Mouse (Mus musculus): Measurements from ENCODE around the gene Polr3b. TPM values are rescaled to one million over a fixed set of nuclear protein-coding genes. Genes with fewer than 3 reads are reported as not detected.

Gene Polr3b
- polyA plus RNA-seq, 1 experiment: 15.9 TPM

- 66% methylated on average over 8 of the region's 8 CpGs for WGBS
- peaks cover 9% of the 10 kb centered on the region for H3K4me1 ChIP-seq (ENCODE audit: control insufficient read depth, insufficient read depth, low read length)
- no peak overlapping the region for H3K4me3 ChIP-seq (replicated peaks; ENCODE audit: control insufficient read depth, low read depth, low read length)
- H3K27ac ChIP-seq (ENCODE audit: control insufficient read depth, insufficient read depth, low read depth, low read length, poor library complexity): peak overlapping the region; percentile 37; the same call in 1 of the 2 replicates
- no peak for TF ChIP-seq POLR2A (IDR thresholded peaks at IDR 0.05; ENCODE audit: borderline replicate concordance, control insufficient read depth, low read depth, low read length)
- TF ChIP-seq CTCF (IDR thresholded peaks at IDR 0.05; ENCODE audit: control insufficient read depth, insufficient read depth, low read length): no peak
Measured at GRCm38 (mm10) chr10:84645940-84646339, 23.8 kb downstream of the Polr3b start.

GRCm38 (mm10) chr10:84646506-84647102 is 24.5 kb downstream of the Polr3b start:
- TF ChIP-seq CTCF (IDR thresholded peaks at IDR 0.05; ENCODE audit: control insufficient read depth, insufficient read depth, low read length) (no peak), POLR2A (IDR thresholded peaks at IDR 0.05; ENCODE audit: borderline replicate concordance, control insufficient read depth, low read depth, low read length) (no peak)
- H3K4me3 ChIP-seq (replicated peaks; ENCODE audit: control insufficient read depth, low read depth, low read length): peak overlapping the region; percentile 53
- peaks cover 9% of the 10 kb centered on the region for H3K4me1 ChIP-seq (ENCODE audit: control insufficient read depth, insufficient read depth, low read length)
- peak overlapping the region; percentile 70 for H3K27ac ChIP-seq (ENCODE audit: control insufficient read depth, insufficient read depth, low read depth, low read length, poor library complexity)
- WGBS: 7% methylated on average over 12 of the region's 12 CpGs

GRCm38 (mm10) chr10:84647264-84647663 is 25.2 kb downstream of the Polr3b start:
- 37% methylated on average over 5 of the region's 5 CpGs for WGBS
- peak overlapping the region; percentile 70 for H3K27ac ChIP-seq (ENCODE audit: control insufficient read depth, insufficient read depth, low read depth, low read length, poor library complexity)
- no peak overlapping the region for H3K4me3 ChIP-seq (replicated peaks; ENCODE audit: control insufficient read depth, low read depth, low read length)
- peaks cover 9% of the 10 kb centered on the region for H3K4me1 ChIP-seq (ENCODE audit: control insufficient read depth, insufficient read depth, low read length)
- no peak for TF ChIP-seq POLR2A (IDR thresholded peaks at IDR 0.05; ENCODE audit: borderline replicate concordance, control insufficient read depth, low read depth, low read length)
- TF ChIP-seq CTCF (IDR thresholded peaks at IDR 0.05; ENCODE audit: control insufficient read depth, insufficient read depth, low read length): no peak

- TF ChIP-seq CTCF (IDR thresholded peaks at IDR 0.05; ENCODE audit: control insufficient read depth, insufficient read depth, low read length) (no peak), POLR2A (IDR thresholded peaks at IDR 0.05; ENCODE audit: borderline replicate concordance, control insufficient read depth, low read depth, low read length) (no peak)
- Histone ChIP-seq H3K4me3 (replicated peaks; ENCODE audit: control insufficient read depth, low read depth, low read length) (no peak overlapping the region), H3K4me1 (ENCODE audit: control insufficient read depth, insufficient read depth, low read length) (peaks cover 9% of the 10 kb centered on the region), H3K27ac (ENCODE audit: control insufficient read depth, insufficient read depth, low read depth, low read length, poor library complexity) (no peak overlapping the region)
- WGBS: 52% methylated on average over 4 of the region's 4 CpGs
Measured at GRCm38 (mm10) chr10:84648911-84649310, 26.8 kb downstream of the Polr3b start.

GRCm38 (mm10) chr10:84654029-84654428 is 31.9 kb downstream of the Polr3b start:
- Histone ChIP-seq H3K4me3 (replicated peaks; ENCODE audit: control insufficient read depth, low read depth, low read length) (no peak overlapping the region), H3K4me1 (ENCODE audit: control insufficient read depth, insufficient read depth, low read length) (no peaks in the 10 kb centered on the region; the same call in 1 of the 2 replicates), H3K27ac (ENCODE audit: control insufficient read depth, insufficient read depth, low read depth, low read length, poor library complexity) (no peak overlapping the region)
- TF ChIP-seq CTCF (IDR thresholded peaks at IDR 0.05; ENCODE audit: control insufficient read depth, insufficient read depth, low read length) (no peak), POLR2A (IDR thresholded peaks at IDR 0.05; ENCODE audit: borderline replicate concordance, control insufficient read depth, low read depth, low read length) (no peak)
- WGBS: 83% methylated on average over 4 of the region's 4 CpGs

- no peak for TF ChIP-seq CTCF (IDR thresholded peaks at IDR 0.05; ENCODE audit: control insufficient read depth, insufficient read depth, low read length)
- TF ChIP-seq POLR2A (IDR thresholded peaks at IDR 0.05; ENCODE audit: borderline replicate concordance, control insufficient read depth, low read depth, low read length): no peak
- 81% methylated on average over 4 of the region's 4 CpGs for WGBS
- no peaks in the 10 kb centered on the region; the same call in 1 of the 2 replicates for H3K4me1 ChIP-seq (ENCODE audit: control insufficient read depth, insufficient read depth, low read length)
Measured at GRCm38 (mm10) chr10:84654731-84655130, 32.6 kb downstream of the Polr3b start.

GRCm38 (mm10) chr10:84656618-84657017 is 34.5 kb downstream of the Polr3b start:
- Histone ChIP-seq H3K4me1 (ENCODE audit: control insufficient read depth, insufficient read depth, low read length) (no peaks in the 10 kb centered on the region; the same call in 1 of the 2 replicates), H3K27ac (ENCODE audit: control insufficient read depth, insufficient read depth, low read depth, low read length, poor library complexity) (no peak overlapping the region), H3K4me3 (replicated peaks; ENCODE audit: control insufficient read depth, low read depth, low read length) (no peak overlapping the region)
- TF ChIP-seq POLR2A (IDR thresholded peaks at IDR 0.05; ENCODE audit: borderline replicate concordance, control insufficient read depth, low read depth, low read length) (no peak), CTCF (IDR thresholded peaks at IDR 0.05; ENCODE audit: control insufficient read depth, insufficient read depth, low read length) (no peak)
- 89% methylated on average over 4 of the region's 4 CpGs for WGBS

More at GRCm38 (mm10) chr10:84654731-84655130, 32.6 kb downstream of the Polr3b start:
- Histone ChIP-seq H3K27ac (ENCODE audit: control insufficient read depth, insufficient read depth, low read depth, low read length, poor library complexity) (no peak overlapping the region), H3K4me3 (replicated peaks; ENCODE audit: control insufficient read depth, low read depth, low read length) (no peak overlapping the region)

- no peak overlapping the region for H3K27ac ChIP-seq (ENCODE audit: control insufficient read depth, insufficient read depth, low read depth, low read length, poor library complexity)
- H3K4me1 ChIP-seq (ENCODE audit: control insufficient read depth, insufficient read depth, low read length): no peaks in the 10 kb centered on the region; the same call in 1 of the 2 replicates
- WGBS: 63% methylated on average over 6 of the region's 6 CpGs
- no peak overlapping the region for H3K4me3 ChIP-seq (replicated peaks; ENCODE audit: control insufficient read depth, low read depth, low read length)
- no peak for TF ChIP-seq CTCF (IDR thresholded peaks at IDR 0.05; ENCODE audit: control insufficient read depth, insufficient read depth, low read length)
- TF ChIP-seq POLR2A (IDR thresholded peaks at IDR 0.05; ENCODE audit: borderline replicate concordance, control insufficient read depth, low read depth, low read length): no peak
Measured at GRCm38 (mm10) chr10:84657437-84658087, 35.5 kb downstream of the Polr3b start.

All from bone marrow, adult 2 months (tissue).